Mouse (Mus musculus) forebrain, embryonic 11.5 days (tissue): Measurements from ENCODE around the gene Dbt. TPM values are rescaled to one million over a fixed set of nuclear protein-coding genes. Genes with fewer than 3 reads are reported as not detected.

Source experiments
- ATAC-seq: fragments of 200-750 bp; cut with Nextera tagmentation; replicated peaks from 2 replicates; pipeline ENCODE4 v1.8.0; 2017; ENCODE audit warnings: moderate TSS enrichment; ENCODE audit not compliant: low FRiP score
- DNase-seq: peaks from one replicate; pipeline ENCODE4 v3.0.0-alpha.2; 2017; ENCODE audit warnings: low spot score
- H3K27ac ChIP-seq: fragments of 300-500 bp; sonication (generic); 2 replicates; pipeline ENCODE4 v1.5.1; 2014; ENCODE audit warnings: low read depth, low read length
- H3K27me3 ChIP-seq: fragments of 300-500 bp; sonication (generic); 2 replicates; pipeline ENCODE4 v1.6.1; 2014; ENCODE audit warnings: mild to moderate bottlenecking, low read length, mixed read lengths; ENCODE audit not compliant: control insufficient read depth, insufficient read depth
- H3K36me3 ChIP-seq: fragments of 300-500 bp; sonication (generic); 2 replicates; pipeline ENCODE4 v1.6.1; 2014; ENCODE audit warnings: mild to moderate bottlenecking, low read length, moderate library complexity, mixed read lengths; ENCODE audit not compliant: control insufficient read depth, insufficient read depth
- H3K4me1 ChIP-seq: fragments of 300-500 bp; sonication (generic); replicated peaks from 2 replicates; pipeline ENCODE4 v1.6.1; 2014; ENCODE audit warnings: low read length, mixed read lengths; ENCODE audit not compliant: control insufficient read depth, insufficient read depth
- H3K4me2 ChIP-seq: fragments of 300-500 bp; sonication (generic); 2 replicates; pipeline ENCODE4 v1.6.1; 2014; ENCODE audit warnings: low read depth, mild to moderate bottlenecking, low read length, moderate library complexity, mixed read lengths; ENCODE audit not compliant: severe bottlenecking
- H3K4me3 ChIP-seq: fragments of 300-500 bp; sonication (generic); 2 replicates; pipeline ENCODE4 v1.5.1; 2014; ENCODE audit warnings: low read depth, low read length
- H3K9ac ChIP-seq: fragments of 300-500 bp; sonication (generic); 2 replicates; pipeline ENCODE4 v1.6.1; 2014; ENCODE audit warnings: low read length
- H3K9me3 ChIP-seq: fragments of 300-500 bp; sonication (generic); 2 replicates; pipeline ENCODE4 v1.6.1; 2016; ENCODE audit warnings: low read length, mixed read lengths; ENCODE audit not compliant: control insufficient read depth
- WGBS: fragments of 180-500 bp; shearing (Covaris S2); extraction: QIAGEN DNeasy Blood & Tissue Kit; methylation state at CpG from one replicate; pipeline ENCODE4 v1.1.7; 2014; 5-methylcytosine and 5-hydroxymethylcytosine counted together
- polyA plus RNA-seq: library from polyadenylated mRNA; unstranded; fragments of >200 nt; fragmentation: Nextera tagmentation; extraction: Ambion mirVana; gene quantifications from 2 replicates; pipeline ENCODE4 v1.2.1, GENCODE M21; 2014

The Dbt gene
- 13.5 and 14.4 TPM in 2 replicates for polyA plus RNA-seq

- peak within 1 kb of the TSS; percentile 67 for H3K4me2 ChIP-seq
- peak; percentile 96 for ATAC-seq
- peak within 1 kb of the TSS; percentile 47 for H3K9ac ChIP-seq
- H3K4me1 ChIP-seq, result no peaks in the 10 kb centered on the region
- H3K27me3 ChIP-seq, result no peaks in the 10 kb centered on the region
- H3K9me3 ChIP-seq, result no peaks in the 10 kb centered on the region
- no peak within 1 kb of the TSS for H3K27ac ChIP-seq
- DNase-seq, result peak; percentile 94
- H3K4me3 ChIP-seq, result peak within 1 kb of the TSS; percentile 49
- no peaks in the 10 kb centered on the region for H3K36me3 ChIP-seq
- WGBS, result under 1% methylated on average over 36 of the region's 36 CpGs
Observed at GRCm38 (mm10) chr3:116512904-116513716, at the start of gene Dbt. Dbt (plus strand) TSS chr3:116513070.

GRCm38 (mm10) chr3:116464318-116464717, 48.6 kb upstream of the Dbt start:
- H3K4me2 ChIP-seq, result no peak overlapping the region
- H3K36me3 ChIP-seq, result no peaks in the 10 kb centered on the region
- no peaks in the 10 kb centered on the region for H3K27me3 ChIP-seq
- DNase-seq, result no peak
- no peak overlapping the region for H3K4me3 ChIP-seq
- no peak overlapping the region for H3K9ac ChIP-seq
- no peak for ATAC-seq
- H3K27ac ChIP-seq, result no peak overlapping the region
- no peaks in the 10 kb centered on the region for H3K4me1 ChIP-seq
- no peaks in the 10 kb centered on the region for H3K9me3 ChIP-seq
- 28% methylated on average over 2 of the region's 2 CpGs for WGBS

- no peak for ATAC-seq
- Histone ChIP-seq H3K27ac (no peak overlapping the region), H3K4me3 (no peak overlapping the region), H3K36me3 (no peaks in the 10 kb centered on the region), H3K4me2 (no peak overlapping the region), H3K9ac (no peak overlapping the region), H3K27me3 (no peaks in the 10 kb centered on the region), H3K9me3 (no peaks in the 10 kb centered on the region), H3K4me1 (no peaks in the 10 kb centered on the region)
- no peak for DNase-seq
- WGBS, result 93% methylated on average over 12 of the region's 12 CpGs
Observed at GRCm38 (mm10) chr3:116465709-116466108, 47.2 kb upstream of the Dbt start.

- Histone ChIP-seq H3K27me3 (no peaks in the 10 kb centered on the region), H3K27ac (no peak overlapping the region), H3K36me3 (no peaks in the 10 kb centered on the region), H3K4me2 (no peak overlapping the region), H3K4me3 (no peak overlapping the region), H3K9me3 (no peaks in the 10 kb centered on the region), H3K9ac (no peak overlapping the region), H3K4me1 (no peaks in the 10 kb centered on the region)
- 83% methylated on average over 11 of the region's 11 CpGs for WGBS
- ATAC-seq (no peak; the same call in 1 of the 2 replicates), DNase-seq (no peak)
Observed at GRCm38 (mm10) chr3:116474602-116475001, 38.3 kb upstream of the Dbt start.

DNA sequence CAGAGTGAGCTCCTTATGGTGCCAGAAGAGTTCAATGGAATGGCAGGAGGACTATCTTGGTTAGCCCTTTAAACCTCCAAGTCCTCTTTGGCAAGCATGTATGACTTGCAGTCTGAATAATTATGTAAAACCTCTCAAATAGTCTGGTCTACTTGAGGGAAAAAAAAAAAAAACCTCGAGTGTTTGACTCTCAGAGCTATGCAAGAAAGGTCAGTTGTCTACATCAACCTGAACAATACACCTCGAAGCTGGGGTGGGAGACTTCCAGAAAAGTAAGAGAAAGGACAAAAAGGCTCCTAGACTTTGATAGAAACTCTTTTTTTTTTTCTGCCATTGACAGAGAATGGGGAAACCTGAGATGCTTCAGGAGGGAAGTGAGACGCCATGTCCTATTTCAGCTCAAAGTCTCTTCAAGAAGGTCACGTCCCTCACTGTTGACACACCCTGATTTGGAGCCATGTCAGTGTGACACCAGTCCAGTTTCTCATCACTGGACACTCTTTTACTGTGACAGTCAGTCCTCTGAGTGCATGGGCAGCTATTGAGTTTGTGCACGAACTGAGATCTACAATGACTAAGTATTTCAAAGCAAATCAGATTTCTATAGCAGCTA, 36.1 kb upstream of the Dbt start:
- Histone ChIP-seq H3K27me3 (no peaks in the 10 kb centered on the region), H3K4me2 (no peak overlapping the region), H3K9me3 (no peaks in the 10 kb centered on the region), H3K27ac (no peak overlapping the region), H3K4me1 (peaks cover 5% of the 10 kb centered on the region), H3K4me3 (no peak overlapping the region), H3K9ac (no peak overlapping the region), H3K36me3 (no peaks in the 10 kb centered on the region)
- no peak for DNase-seq
- WGBS, result 67% methylated on average over 5 of the region's 5 CpGs
- ATAC-seq, result no peak

- 86% methylated on average over 7 of the region's 7 CpGs for WGBS
- no peak for ATAC-seq
- H3K27ac ChIP-seq, result no peak overlapping the region
Observed at GRCm38 (mm10) chr3:116477351-116477750, 35.5 kb upstream of the Dbt start.

GRCm38 (mm10) chr3:116480119-116480518, 32.8 kb upstream of the Dbt start:
- Histone ChIP-seq H3K4me1 (peaks cover 5% of the 10 kb centered on the region), H3K27me3 (no peaks in the 10 kb centered on the region), H3K27ac (no peak overlapping the region; the same call in 1 of the 2 replicates), H3K36me3 (no peaks in the 10 kb centered on the region), H3K4me3 (no peak overlapping the region), H3K4me2 (no peak overlapping the region), H3K9me3 (no peaks in the 10 kb centered on the region), H3K9ac (no peak overlapping the region)
- ATAC-seq (0 out of 2 replicates have a peak, but pooled peaks have one; percentile 28), DNase-seq (no peak)
- 25% methylated on average over 2 of the region's 2 CpGs for WGBS

More at GRCm38 (mm10) chr3:116477351-116477750, 35.5 kb upstream of the Dbt start:
- no peak overlapping the region for H3K4me2 ChIP-seq
- no peak overlapping the region for H3K4me3 ChIP-seq
- H3K4me1 ChIP-seq, result peaks cover 5% of the 10 kb centered on the region
- H3K9me3 ChIP-seq, result no peaks in the 10 kb centered on the region
- DNase-seq, result no peak
- no peaks in the 10 kb centered on the region for H3K27me3 ChIP-seq
- H3K9ac ChIP-seq, result no peak overlapping the region
- H3K36me3 ChIP-seq, result no peaks in the 10 kb centered on the region

GRCm38 (mm10) chr3:116480937-116481336, 31.9 kb upstream of the Dbt start:
- H3K27me3 ChIP-seq, result no peaks in the 10 kb centered on the region
- H3K4me2 ChIP-seq, result no peak overlapping the region
- H3K27ac ChIP-seq, result no peak overlapping the region
- ATAC-seq (no peak), DNase-seq (no peak)
- 67% methylated on average over 5 of the region's 5 CpGs for WGBS
- no peaks in the 10 kb centered on the region for H3K36me3 ChIP-seq
- H3K4me1 ChIP-seq, result peaks cover 5% of the 10 kb centered on the region
- no peak overlapping the region for H3K9ac ChIP-seq
- H3K4me3 ChIP-seq, result no peak overlapping the region
- H3K9me3 ChIP-seq, result no peaks in the 10 kb centered on the region
